Mouse (Mus musculus): Measurements from ENCODE around the gene Bcam.

Gene Bcam

DNA sequence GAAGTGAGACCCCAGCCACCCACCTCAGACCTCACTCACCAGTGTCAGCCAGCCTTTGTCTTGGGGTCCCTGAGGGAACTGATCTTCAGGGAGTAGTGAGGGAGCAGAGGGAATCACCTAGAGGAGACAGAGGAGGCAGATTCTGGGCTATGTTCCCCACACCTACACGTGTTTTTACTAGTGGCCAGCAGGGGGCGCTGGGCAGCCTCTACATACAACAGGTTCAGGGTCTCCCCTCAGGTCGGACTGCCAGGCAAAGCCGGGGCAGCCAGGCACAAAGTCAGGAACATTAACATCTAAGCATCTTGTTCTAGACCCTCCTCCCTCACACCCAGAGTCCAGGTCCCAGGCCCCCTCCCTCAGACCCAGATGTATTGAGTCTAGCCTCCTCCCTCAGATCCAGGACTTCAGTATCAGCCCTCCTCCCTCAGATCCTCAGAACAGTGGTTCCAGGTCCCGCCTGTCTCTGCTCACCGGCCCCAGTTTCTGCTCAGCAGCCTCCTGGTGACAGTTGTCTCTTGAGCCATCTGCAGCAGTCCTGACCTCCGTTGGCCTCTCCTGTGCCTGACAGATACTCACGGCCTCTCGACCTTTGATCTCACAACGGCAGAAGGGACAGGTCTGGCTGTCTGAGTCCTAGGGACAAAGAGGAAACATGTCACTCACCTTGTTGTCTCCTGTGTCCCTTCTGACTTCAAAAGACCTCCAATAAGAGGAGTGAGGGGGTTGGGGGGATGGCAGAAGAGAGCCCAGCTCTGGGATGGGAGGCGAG, 14.1 kb upstream of the Bcam start:
- no peak for DNase-seq

DNA sequence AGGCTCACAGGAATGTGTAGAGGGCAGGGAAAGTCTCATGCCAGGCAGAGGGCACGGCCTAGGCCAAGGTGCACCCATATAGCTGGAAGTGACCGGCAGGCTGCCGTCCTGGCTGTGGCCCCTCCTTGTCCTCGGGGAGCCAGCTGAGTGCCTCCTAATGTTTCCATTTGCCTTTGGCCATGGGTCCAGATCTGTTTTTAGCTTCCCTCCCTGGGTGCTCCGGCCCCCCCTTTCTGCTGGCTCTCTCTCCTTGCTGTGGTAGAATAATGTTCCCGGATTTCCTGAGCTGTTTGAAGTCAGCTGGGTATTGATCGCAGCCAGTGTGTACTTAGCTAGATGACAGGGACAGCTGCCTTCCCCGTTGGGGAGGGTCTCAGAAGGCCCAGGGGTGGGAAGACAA, 12.8 kb upstream of the Bcam start:
- no peak for DNase-seq

- DNase-seq: no peak
Observed at GRCm38 (mm10) chr7:19782645-19783044, 11.8 kb upstream of the Bcam start.

DNA sequence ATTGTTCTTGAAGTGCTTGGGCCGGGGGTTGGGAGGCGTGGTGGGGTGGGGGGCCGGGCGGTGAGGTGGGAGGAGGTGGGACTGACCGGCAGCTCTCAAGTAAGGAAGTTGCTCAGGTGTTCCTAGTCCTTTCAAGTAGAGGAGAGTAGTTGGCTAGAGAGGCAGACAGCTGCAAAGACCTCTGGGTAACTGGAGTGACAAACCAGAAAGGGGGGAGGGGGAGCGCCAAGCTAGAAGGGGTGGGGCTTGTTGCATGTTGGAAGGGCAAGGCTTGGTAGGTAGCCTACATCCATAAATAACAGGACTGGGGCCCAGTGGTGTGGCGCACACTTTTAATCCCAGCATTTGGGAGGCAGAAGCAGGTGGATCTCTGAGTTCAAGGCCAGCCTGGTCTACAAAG, 10.9 kb upstream of the Bcam start:
- no peak for DNase-seq

GRCm38 (mm10) chr7:19779903-19780302, 9.1 kb upstream of the Bcam start:
- no peak for DNase-seq

GRCm38 (mm10) chr7:19778645-19779044, 7.8 kb upstream of the Bcam start:
- no peak for DNase-seq

DNA sequence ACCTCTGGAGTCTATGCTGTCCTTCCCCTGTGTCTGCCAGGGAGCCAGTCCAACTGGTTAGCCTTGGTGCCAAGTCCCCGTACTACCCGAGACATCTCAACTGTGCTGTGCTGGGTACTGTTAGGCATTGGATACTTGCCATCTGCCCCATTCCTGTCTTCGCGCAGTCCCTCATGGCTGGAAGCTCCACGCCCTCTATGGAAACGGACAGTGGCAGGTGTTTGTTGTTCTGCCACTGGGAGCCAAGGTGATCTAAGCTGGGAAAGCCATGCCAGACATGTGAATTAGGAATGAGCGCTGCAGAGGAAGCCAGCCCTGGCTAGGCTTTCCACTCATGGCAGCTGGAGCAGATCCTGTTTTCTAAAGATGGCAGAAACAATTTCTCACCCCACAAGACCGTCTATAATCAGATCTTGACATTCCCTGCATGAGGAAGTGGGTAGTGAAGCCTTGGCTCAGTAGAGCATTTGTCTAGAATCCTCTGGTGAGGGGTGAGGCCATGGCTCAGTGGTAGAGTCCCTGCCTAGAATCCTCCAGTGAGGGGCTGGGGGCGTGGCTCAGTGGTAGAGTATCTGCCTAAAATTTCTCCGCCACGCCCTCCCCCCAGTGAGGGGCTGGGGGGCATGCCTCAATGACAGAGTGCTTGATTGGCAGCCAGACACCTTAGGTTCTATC, 6.4 kb upstream of the Bcam start:
- no peak for DNase-seq

DNA sequence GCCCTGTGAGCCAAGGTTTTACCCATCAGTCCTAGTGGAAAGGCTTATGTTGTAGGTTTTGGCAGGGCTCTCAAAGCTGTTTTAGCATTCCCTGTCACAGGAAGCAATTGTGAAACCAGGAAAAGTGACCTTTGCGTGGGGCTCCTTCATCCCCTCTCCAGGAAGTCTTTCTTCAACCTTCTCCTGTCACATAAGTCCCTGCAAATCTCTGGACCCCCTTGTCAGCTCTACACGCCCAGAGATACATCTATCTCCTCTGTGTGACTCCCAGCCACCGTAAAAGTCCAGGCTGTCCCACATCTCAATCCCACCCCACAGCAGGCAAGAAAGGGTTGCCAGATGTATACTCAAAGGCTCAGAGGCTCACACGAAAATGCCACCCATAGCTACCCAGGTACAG, 866 bp upstream of the Bcam start:
- DNase-seq: no peak

DNA sequence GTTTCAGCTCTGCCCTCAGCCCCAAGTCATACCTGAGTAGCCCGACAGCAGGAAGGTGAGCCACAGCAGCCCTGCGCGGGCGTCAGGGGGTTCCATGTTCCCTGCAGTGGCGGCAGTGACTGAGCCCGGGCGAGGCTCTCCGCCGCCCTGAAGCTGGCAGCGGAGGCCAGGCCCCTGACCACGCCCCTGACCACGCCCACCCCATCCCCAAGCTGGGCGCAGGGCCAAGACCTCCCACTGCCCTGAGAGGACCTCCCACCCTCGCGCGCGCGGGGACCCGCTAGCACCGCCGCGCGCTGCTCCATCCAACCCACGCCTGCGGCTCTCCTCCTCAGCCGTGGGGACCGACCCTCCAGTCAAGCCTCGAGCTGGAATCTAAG, 451 bp downstream of the Bcam start:
- DNase-seq: peak; percentile 52

- DNase-seq: no peak
Observed at GRCm38 (mm10) chr7:19769434-19770374, 1.1 kb downstream of the Bcam start.

DNA sequence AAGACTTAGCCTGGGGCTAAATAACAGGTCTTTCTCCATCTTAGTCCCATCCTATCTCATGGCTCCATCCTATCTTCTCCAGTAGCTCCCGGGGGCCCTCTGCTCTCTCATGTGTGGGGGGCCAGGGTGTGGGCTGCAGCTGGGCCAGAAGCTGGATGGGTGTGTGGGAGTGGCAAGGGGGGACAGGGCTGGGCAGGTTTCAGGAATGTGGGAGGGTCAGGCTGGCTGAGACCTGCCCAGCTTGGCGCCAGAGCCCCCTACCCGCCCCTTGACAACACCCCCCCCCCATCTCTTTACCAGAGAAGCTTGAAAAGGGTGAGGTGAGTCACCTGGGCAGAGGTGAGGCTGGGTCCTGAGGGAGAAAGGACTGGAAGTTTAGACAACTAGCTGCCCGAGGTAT, 1.8 kb downstream of the Bcam start:
- no peak for DNase-seq

DNA sequence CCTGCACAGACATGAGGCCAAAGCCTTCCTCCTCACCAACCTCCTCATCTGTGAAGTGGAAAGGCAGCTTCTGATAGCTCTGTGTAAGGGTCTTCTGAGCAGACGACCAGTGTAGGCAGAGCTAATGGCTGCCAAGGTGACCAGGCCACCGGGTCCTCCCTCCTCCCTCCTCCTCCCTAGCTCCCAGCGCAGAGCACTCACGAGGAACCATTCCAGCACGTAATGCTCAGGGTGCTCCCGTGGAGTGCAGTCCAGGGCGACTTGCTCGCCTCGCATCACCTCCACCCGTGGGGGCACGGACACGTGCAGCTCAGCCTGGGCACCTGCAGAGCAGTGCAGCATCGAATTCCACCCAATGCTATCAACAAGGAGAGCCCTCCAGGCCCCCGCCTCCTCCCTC, 2.6 kb downstream of the Bcam start:
- DNase-seq: no peak

DNA sequence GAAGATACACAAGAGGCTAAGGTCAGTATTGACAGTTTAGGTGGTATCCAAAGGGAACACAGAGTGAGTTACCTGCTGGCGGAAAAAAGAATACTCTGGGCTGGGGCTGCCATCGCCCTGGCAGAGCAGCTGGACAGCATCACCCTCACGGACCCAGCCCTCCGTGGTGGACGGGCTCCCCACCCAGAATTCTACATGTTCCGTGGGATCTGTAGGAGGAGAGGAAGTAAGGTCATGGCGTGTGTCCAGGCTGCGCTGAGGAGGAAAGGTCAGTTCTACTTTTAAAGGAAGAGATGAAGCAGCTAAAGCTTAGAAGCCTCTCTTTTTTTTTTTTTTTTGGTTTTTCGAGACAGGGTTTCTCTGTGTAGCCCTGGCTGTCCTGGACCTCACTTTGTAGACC, 6.2 kb downstream of the Bcam start:
- DNase-seq: no peak

DNA sequence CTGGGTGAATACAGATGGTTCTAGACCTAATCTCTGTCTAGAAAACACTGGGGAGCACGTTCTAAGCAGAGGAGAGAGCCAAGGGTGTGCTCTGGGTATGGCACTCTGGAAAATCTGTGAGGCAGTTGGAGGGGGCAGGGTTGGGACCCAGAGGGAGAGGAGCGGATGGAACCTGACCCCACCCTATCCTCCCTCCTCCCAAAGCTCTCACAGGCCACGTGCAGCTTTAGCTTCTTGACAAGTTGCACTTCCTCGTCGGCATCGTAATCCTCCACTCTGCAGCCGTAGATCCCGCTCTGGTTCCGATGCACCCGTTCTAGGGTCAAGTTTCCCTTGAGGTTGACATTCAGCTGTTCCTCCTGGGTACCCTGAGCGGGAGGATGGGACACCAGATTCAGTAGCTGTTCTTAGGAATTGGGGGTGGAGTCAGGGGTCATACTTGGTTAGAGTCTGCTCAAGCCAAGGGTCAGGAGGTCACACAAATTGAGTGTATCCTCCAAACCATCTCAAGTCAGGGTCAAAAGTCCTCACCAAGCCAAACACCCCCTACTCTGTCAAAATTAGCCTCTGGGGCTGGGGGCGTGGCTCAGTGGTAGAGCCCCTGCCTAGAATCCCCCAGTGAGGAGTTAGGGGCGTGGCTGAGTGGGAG, 6.9 kb downstream of the Bcam start:
- no peak for DNase-seq

GRCm38 (mm10) chr7:19762283-19762682, 8.5 kb downstream of the Bcam start:
- no peak for DNase-seq

GRCm38 (mm10) chr7:19760021-19760420, 10.8 kb downstream of the Bcam start:
- DNase-seq: no peak

DNA sequence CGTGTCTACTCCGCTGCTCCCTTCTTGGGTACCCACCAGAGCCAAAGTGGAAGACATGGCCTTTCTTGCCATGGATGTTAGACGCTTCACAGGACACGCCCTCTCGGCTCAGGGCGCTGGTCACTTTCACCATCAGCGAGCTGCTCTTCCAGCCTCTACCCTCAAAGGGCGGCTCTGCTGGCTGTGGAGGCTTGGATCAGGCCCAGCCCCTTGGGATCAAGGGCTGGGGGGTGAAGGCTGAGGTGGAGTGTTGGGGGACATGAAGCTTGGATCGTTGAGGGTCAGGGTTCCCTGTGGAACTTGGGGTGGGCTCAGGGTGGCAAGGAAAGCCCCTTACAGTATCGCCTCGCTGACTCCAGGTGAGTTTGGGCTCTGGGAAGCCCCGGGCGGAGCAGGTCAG, 12.2 kb downstream of the Bcam start:
- no peak for DNase-seq

GRCm38 (mm10) chr7:19755851-19756786, 14.7 kb downstream of the Bcam start:
- DNase-seq: no peak

GRCm38 (mm10) chr7:19755008-19755407, 15.8 kb downstream of the Bcam start:
- DNase-seq: no peak

- no peak for DNase-seq
Observed at GRCm38 (mm10) chr7:19754065-19754464, 16.8 kb downstream of the Bcam start.

DNA sequence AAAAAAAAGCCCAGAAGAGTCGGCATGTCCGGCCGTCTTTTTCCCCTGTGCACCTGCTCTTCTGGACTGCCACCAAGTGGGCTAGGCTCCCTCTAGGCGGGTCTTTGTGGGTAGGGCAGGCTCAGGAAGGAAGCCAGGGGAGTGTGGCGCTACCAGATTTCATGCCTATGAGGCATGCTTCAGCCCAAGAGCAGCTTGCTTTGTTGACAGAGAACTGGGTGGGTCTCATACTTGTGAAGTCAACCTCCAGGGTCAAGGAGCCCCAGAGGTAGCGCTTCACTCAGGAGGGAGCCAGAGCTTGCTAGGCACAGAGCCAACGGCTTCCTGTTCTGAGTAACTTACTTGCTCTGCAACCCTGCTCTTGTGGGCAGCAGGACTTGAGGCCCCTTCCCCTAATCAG, 17.2 kb downstream of the Bcam start:
- DNase-seq: no peak

DNA sequence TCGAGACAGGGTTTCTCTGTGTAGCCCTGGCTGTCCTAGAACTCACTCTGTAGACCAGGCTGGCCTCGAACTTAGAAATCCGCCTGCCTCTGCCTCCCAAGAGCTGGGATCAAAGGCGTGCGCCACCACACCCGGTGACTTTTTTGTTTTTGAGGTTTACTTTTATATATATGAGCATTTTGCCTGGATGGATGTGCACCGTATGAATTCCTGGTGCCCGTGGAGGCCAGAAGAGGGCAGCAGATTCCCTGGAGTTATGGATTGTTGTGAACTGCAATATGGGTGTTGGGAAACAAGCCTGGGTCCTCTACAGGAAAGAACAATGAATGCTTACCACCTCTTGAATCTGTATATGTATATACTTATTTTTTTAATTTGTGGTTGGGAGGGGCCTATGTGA, 18.2 kb downstream of the Bcam start:
- DNase-seq: no peak

Data from right cerebral cortex, adult 18-20 months (tissue).